ENCODE assay signal across 11 mouse cellular contexts in the genomic region with DNA sequence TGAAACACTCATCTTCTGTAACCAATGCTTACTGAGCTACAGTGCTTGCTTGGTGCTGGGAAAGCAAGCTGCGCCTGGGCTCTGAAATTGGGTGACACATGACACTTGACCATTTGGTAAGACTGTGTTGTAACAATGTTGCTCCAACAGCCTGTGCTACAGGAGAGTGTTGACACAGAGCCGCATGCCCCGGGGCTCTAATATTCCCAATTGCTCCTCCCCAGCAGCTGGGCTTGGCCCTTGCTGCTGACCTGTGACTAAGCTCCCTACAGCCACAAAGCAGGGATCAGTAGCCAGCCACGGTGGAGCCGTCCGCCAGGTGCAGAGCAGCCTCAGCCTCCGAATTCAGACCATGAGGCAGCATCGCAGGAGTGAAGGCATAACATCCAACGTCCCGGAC. TPM values are rescaled to one million over a fixed set of nuclear protein-coding genes. Genes with fewer than 3 reads are reported as not detected.
DNase-seq lines count a peak whose midpoint lies in the region; ATAC-seq and TF ChIP-seq lines count a peak whose summit lies in the region.
"Had no signal": no experiment of that assay in that cellular context is flagged by ENCODE, and none has a peak within 500 bp of the region (broad histone marks: within the 10 kb centered on the region; RNA-seq: fewer than 3 reads in every experiment).

No protein-coding gene starts in this region.

- TF ChIP-seq CTCF in lung, adult 2 months (IDR thresholded peaks at IDR 0.05; ENCODE audit: insufficient read depth, low read length): no peak

- no peak overlapping the region for H3K27ac ChIP-seq in embryonic facial prominence, embryonic 11.5 days (replicated peaks; ENCODE audit: low read depth, low read length)
- H3K27ac ChIP-seq: embryonic facial prominence, embryonic 15.5 days had no signal

- no peaks in the 10 kb centered on the region for H3K27me3 ChIP-seq in embryonic facial prominence, embryonic 11.5 days (ENCODE audit: control insufficient read depth, insufficient read depth, low read length)
- H3K27me3 ChIP-seq: embryonic facial prominence, embryonic 15.5 days had no signal

- H3K4me2 ChIP-seq in embryonic facial prominence, embryonic 11.5 days (ENCODE audit: low read depth, low read length): no peak overlapping the region
- H3K4me2 ChIP-seq: embryonic facial prominence, embryonic 15.5 days had no signal

- TF ChIP-seq POLR2A in lung, adult 2 months (IDR thresholded peaks at IDR 0.05; ENCODE audit: borderline replicate concordance, extremely low read depth, low read depth, low read length): no peak

- no peaks in the 10 kb centered on the region for H3K9me3 ChIP-seq in embryonic facial prominence, embryonic 11.5 days (replicated peaks; ENCODE audit: control insufficient read depth, low read length)
- H3K9me3 ChIP-seq: embryonic facial prominence, embryonic 15.5 days had no signal

- WGBS in embryonic facial prominence, embryonic 11.5 days: 30% methylated on average over 10 of the region's 10 CpGs
- 38% methylated on average over 10 of the region's 10 CpGs for WGBS in lung, adult 2 months

- no peaks in the 10 kb centered on the region for H3K36me3 ChIP-seq in embryonic facial prominence, embryonic 11.5 days (replicated peaks; ENCODE audit: control insufficient read depth, insufficient read depth, low read depth, low read length)
- H3K36me3 ChIP-seq: embryonic facial prominence, embryonic 15.5 days had no signal

- ATAC-seq in embryonic facial prominence, embryonic 11.5 days (replicated peaks; ENCODE audit: insufficient number of reproducible peaks, low FRiP score, low TSS enrichment, low read depth): no peak
- no peak for ATAC-seq in cerebellum, adult (ENCODE audit: insufficient number of reproducible peaks, low FRiP score, low TSS enrichment)
- ATAC-seq: midbrain, embryonic 16.5 days had no signal

- H3K4me1 ChIP-seq in embryonic facial prominence, embryonic 11.5 days (ENCODE audit: control insufficient read depth, insufficient read depth, low read length): peaks cover 3% of the 10 kb centered on the region; the same call in 1 of the 2 replicates
- H3K4me1 ChIP-seq in lung, adult 2 months (ENCODE audit: control insufficient read depth, insufficient read depth, low read length): peaks cover 2% of the 10 kb centered on the region
- H3K4me1 ChIP-seq: embryonic facial prominence, embryonic 15.5 days had no signal

- no peak overlapping the region for H3K9ac ChIP-seq in embryonic facial prominence, embryonic 11.5 days (replicated peaks; ENCODE audit: low read length)
- H3K9ac ChIP-seq: embryonic facial prominence, embryonic 15.5 days had no signal

- peak; percentile 15 for DNase-seq in gastrocnemius, adult 18-20 months (ENCODE audit: low spot score)
- DNase-seq in gastrocnemius, postnatal 4 days (ENCODE audit: low spot score in 2 of 2): no peak
- DNase-seq in 416B (ENCODE audit: low read depth): peak; percentile 61
- peak; percentile 39 for DNase-seq in embryonic facial prominence, embryonic 11.5 days (ENCODE audit: low spot score)
- DNase-seq in lung, adult 2 months: peak; percentile 37
- no peak for DNase-seq in frontal cortex, adult 2 months (ENCODE audit: extremely low spot score in 1 of 2, low spot score in 1 of 2)
- no peak for DNase-seq in cerebellum, adult 8-10 months
- DNase-seq: right cerebral cortex, postnatal 4 days had no signal

- no peak overlapping the region for H3K4me3 ChIP-seq in embryonic facial prominence, embryonic 11.5 days (ENCODE audit: low read depth, low read length)
- no peak overlapping the region for H3K4me3 ChIP-seq in lung, adult 2 months (replicated peaks; ENCODE audit: extremely low read depth, low read depth, low read length)
- H3K4me3 ChIP-seq: embryonic facial prominence, embryonic 15.5 days had no signal

RNA-seq across cellular contexts. Expression of a gene that starts 58.8 kb away (rescaled TPM):
- total RNA-seq in gastrocnemius, adult 18-20 months (2021): 1 to 10 TPM; 4.2 to 4.4 TPM
- 10 to 100 TPM; 13.6 to 16.5 TPM for total RNA-seq in gastrocnemius, postnatal 4 days (2021)
- 0.91 and 1.1 TPM in 2 replicates for polyA plus RNA-seq in embryonic facial prominence, embryonic 11.5 days (2014; fragmentation: Nextera tagmentation; extraction: Ambion mirVana)
- 6.8 and 7.1 TPM in 2 replicates for polyA plus RNA-seq in lung, adult 2 months (2012; rRNA removed)
- polyA plus RNA-seq in frontal cortex, adult 2 months (2012; rRNA removed): 11.4 and 15.8 TPM in 2 replicates

Comparison
In these comparisons a context has a peak if more than half of its experiments do, and no peak if none do; other contexts are left out.
1. DNase-seq: peak in gastrocnemius, adult 18-20 months (single experiment), 416B (single experiment), embryonic facial prominence, embryonic 11.5 days (single experiment) and lung, adult 2 months (single experiment); none in gastrocnemius, postnatal 4 days (0 of 2), frontal cortex, adult 2 months (0 of 2) and cerebellum, adult 8-10 months (single experiment).